Mouse (Mus musculus): ENCODE measurements around the gene Ikzf3. TPM values are rescaled to one million over a fixed set of nuclear protein-coding genes. Genes with fewer than 3 reads are reported as not detected.

Ikzf3 gene
- polyA plus RNA-seq, 1 experiment from 2014 or later, result 1.2 TPM

GRCm38 (mm10) chr11:98461109-98461720 is 84.6 kb downstream of the Ikzf3 start:
- H3K4me1 ChIP-seq, result peaks cover 11% of the 10 kb centered on the region
- H3K9me3 ChIP-seq, result no peaks in the 10 kb centered on the region
- H3K9ac ChIP-seq, result no peak overlapping the region
- H3K4me3 ChIP-seq, result no peak overlapping the region
- no peak overlapping the region for H3K27ac ChIP-seq
- no peak for ATAC-seq (ENCODE audit: borderline replicate concordance, extremely low read depth, low FRiP score, low TSS enrichment)
- H3K27me3 ChIP-seq, result peaks cover 44% of the 10 kb centered on the region
- H3K4me2 ChIP-seq, result no peak overlapping the region
- H3K36me3 ChIP-seq, result no peaks in the 10 kb centered on the region
- 50% methylated on average over 6 of the region's 6 CpGs for WGBS

GRCm38 (mm10) chr11:98459860-98460259 is 86.0 kb downstream of the Ikzf3 start:
- Histone ChIP-seq H3K4me1 (peaks cover 11% of the 10 kb centered on the region), H3K4me3 (no peak overlapping the region), H3K36me3 (peaks cover under 1% of the 10 kb centered on the region), H3K9me3 (no peaks in the 10 kb centered on the region), H3K27ac (no peak overlapping the region), H3K27me3 (peaks cover 49% of the 10 kb centered on the region), H3K9ac (no peak overlapping the region), H3K4me2 (no peak overlapping the region)
- ATAC-seq (ENCODE audit: borderline replicate concordance, extremely low read depth, low FRiP score, low TSS enrichment), result no peak
- WGBS, result 81% methylated on average over 9 of the region's 9 CpGs

GRCm38 (mm10) chr11:98459071-98459741 is 86.6 kb downstream of the Ikzf3 start:
- no peak for ATAC-seq (ENCODE audit: borderline replicate concordance, extremely low read depth, low FRiP score, low TSS enrichment)
- Histone ChIP-seq H3K4me3 (no peak overlapping the region), H3K27ac (no peak overlapping the region), H3K9me3 (no peaks in the 10 kb centered on the region), H3K27me3 (peaks cover 49% of the 10 kb centered on the region), H3K4me1 (peaks cover 11% of the 10 kb centered on the region), H3K36me3 (peaks cover 7% of the 10 kb centered on the region), H3K4me2 (no peak overlapping the region; the same call in 1 of the 2 replicates), H3K9ac (no peak overlapping the region)
- 12% methylated on average over 11 of the region's 11 CpGs for WGBS

GRCm38 (mm10) chr11:98458121-98458990 is 87.5 kb downstream of the Ikzf3 start:
- no peak for ATAC-seq (ENCODE audit: borderline replicate concordance, extremely low read depth, low FRiP score, low TSS enrichment)
- Histone ChIP-seq H3K27ac (no peak overlapping the region; the same call in 1 of the 2 replicates), H3K4me1 (peaks cover 11% of the 10 kb centered on the region), H3K27me3 (peaks cover 49% of the 10 kb centered on the region), H3K9ac (peak overlapping the region; percentile 54), H3K4me2 (peak overlapping the region; percentile 90), H3K4me3 (peak overlapping the region; percentile 59), H3K9me3 (no peaks in the 10 kb centered on the region), H3K36me3 (peaks cover 12% of the 10 kb centered on the region)
- WGBS, result 3% methylated on average over 26 of the region's 30 CpGs

GRCm38 (mm10) chr11:98457367-98458120 is 88.3 kb downstream of the Ikzf3 start:
- peak overlapping the region; percentile 54 for H3K9ac ChIP-seq

GRCm38 (mm10) chr11:98456945-98457344 is 88.9 kb downstream of the Ikzf3 start:
- H3K4me1 ChIP-seq, result peaks cover 11% of the 10 kb centered on the region
- H3K9ac ChIP-seq, result peak overlapping the region; percentile 54; the same call in 1 of the 2 replicates
- peak overlapping the region; percentile 59 for H3K4me3 ChIP-seq
- 20% methylated on average over 9 of the region's 9 CpGs for WGBS
- H3K36me3 ChIP-seq, result peaks cover 12% of the 10 kb centered on the region
- peak overlapping the region; percentile 41 for H3K27ac ChIP-seq
- peak overlapping the region; percentile 90 for H3K4me2 ChIP-seq
- no peak for ATAC-seq (ENCODE audit: borderline replicate concordance, extremely low read depth, low FRiP score, low TSS enrichment)
- H3K27me3 ChIP-seq, result peaks cover 49% of the 10 kb centered on the region
- no peaks in the 10 kb centered on the region for H3K9me3 ChIP-seq

More at GRCm38 (mm10) chr11:98457367-98458120, 88.3 kb downstream of the Ikzf3 start:
- Histone ChIP-seq H3K4me1 (peaks cover 11% of the 10 kb centered on the region), H3K4me3 (peak overlapping the region; percentile 59), H3K9me3 (no peaks in the 10 kb centered on the region), H3K4me2 (peak overlapping the region; percentile 90), H3K27me3 (peaks cover 49% of the 10 kb centered on the region), H3K27ac (peak overlapping the region; percentile 41), H3K36me3 (peaks cover 12% of the 10 kb centered on the region)
- under 1% methylated on average over 46 of the region's 64 CpGs for WGBS
- ATAC-seq (ENCODE audit: borderline replicate concordance, extremely low read depth, low FRiP score, low TSS enrichment), result peak; percentile 78

GRCm38 (mm10) chr11:98456545-98456944 is 89.3 kb downstream of the Ikzf3 start:
- Histone ChIP-seq H3K4me3 (no peak overlapping the region), H3K4me2 (no peak overlapping the region), H3K9ac (no peak overlapping the region), H3K27ac (no peak overlapping the region), H3K4me1 (peaks cover 11% of the 10 kb centered on the region), H3K36me3 (peaks cover 16% of the 10 kb centered on the region), H3K9me3 (no peaks in the 10 kb centered on the region), H3K27me3 (peaks cover 47% of the 10 kb centered on the region)
- WGBS, result 57% methylated on average over 5 of the region's 5 CpGs
- no peak for ATAC-seq (ENCODE audit: borderline replicate concordance, extremely low read depth, low FRiP score, low TSS enrichment)

DNA sequence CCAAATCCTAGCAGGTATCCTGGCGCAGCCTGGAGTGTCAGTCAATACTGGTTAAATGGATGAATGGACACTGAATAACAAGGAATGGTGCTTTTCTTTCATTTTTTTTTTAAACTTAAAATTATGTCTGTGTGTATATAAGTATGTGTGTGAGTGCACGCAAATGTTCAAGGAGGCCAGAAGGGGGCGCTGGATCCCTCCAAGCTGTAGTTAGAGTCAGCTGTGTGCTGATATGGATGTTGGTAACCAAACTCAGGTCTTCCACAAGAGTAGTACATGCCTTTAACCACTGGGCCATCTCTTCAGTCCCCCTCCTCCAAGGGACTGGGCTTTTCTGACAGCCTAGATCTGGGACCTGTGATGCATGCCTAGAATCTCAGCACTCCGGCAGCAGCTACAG is 90.3 kb downstream of the Ikzf3 start:
- 77% methylated on average over 4 of the region's 4 CpGs for whole genome bisulfite sequencing
- H3K4me3 ChIP-seq, result no peak overlapping the region
- ATAC-seq (ENCODE audit: borderline replicate concordance, extremely low read depth, low FRiP score, low TSS enrichment), result no peak
- H3K9me3 ChIP-seq, result no peaks in the 10 kb centered on the region
- peaks cover 23% of the 10 kb centered on the region for H3K36me3 ChIP-seq
- peaks cover 14% of the 10 kb centered on the region for H3K4me1 ChIP-seq
- H3K27ac ChIP-seq, result no peak overlapping the region
- H3K27me3 ChIP-seq, result peaks cover 41% of the 10 kb centered on the region
- H3K9ac ChIP-seq, result no peak overlapping the region
- no peak overlapping the region for H3K4me2 ChIP-seq

- Histone ChIP-seq H3K4me3 (no peak overlapping the region), H3K4me2 (no peak overlapping the region), H3K4me1 (peaks cover 36% of the 10 kb centered on the region), H3K9me3 (no peaks in the 10 kb centered on the region), H3K27me3 (peaks cover 40% of the 10 kb centered on the region), H3K36me3 (peaks cover 23% of the 10 kb centered on the region), H3K9ac (no peak overlapping the region), H3K27ac (no peak overlapping the region; the same call in 1 of the 2 replicates)
- 60% methylated on average over 20 of the region's 20 CpGs for WGBS
- ATAC-seq (ENCODE audit: borderline replicate concordance, extremely low read depth, low FRiP score, low TSS enrichment), result no peak
Measured at GRCm38 (mm10) chr11:98449921-98450771, 95.7 kb downstream of the Ikzf3 start.

- H3K4me2 ChIP-seq, result peak overlapping the region; percentile 53
- H3K4me3 ChIP-seq, result peak overlapping the region; percentile 46; the same call in 1 of the 2 replicates
Measured at GRCm38 (mm10) chr11:98449419-98449818, 96.4 kb downstream of the Ikzf3 start.

More at GRCm38 (mm10) chr11:98449419-98449818, 96.4 kb downstream of the Ikzf3 start:
- Histone ChIP-seq H3K9me3 (no peaks in the 10 kb centered on the region), H3K27me3 (peaks cover 40% of the 10 kb centered on the region), H3K9ac (no peak overlapping the region), H3K4me1 (peaks cover 36% of the 10 kb centered on the region), H3K27ac (no peak overlapping the region; the same call in 1 of the 2 replicates), H3K36me3 (peaks cover 18% of the 10 kb centered on the region)
- no peak for ATAC-seq (ENCODE audit: borderline replicate concordance, extremely low read depth, low FRiP score, low TSS enrichment)
- WGBS, result 71% methylated on average over 3 of the region's 3 CpGs
